Mouse (Mus musculus): Measurements from ENCODE around the gene Ormdl2. TPM values are rescaled to one million over a fixed set of nuclear protein-coding genes. Genes with fewer than 3 reads are reported as not detected.
A peak's percentile ranks its signal among the peaks of the same experiment; 100 is the strongest.

Ormdl2 gene
- polyA plus RNA-seq, 1 experiment from 2014 or later, result 46.1 TPM

DNA sequence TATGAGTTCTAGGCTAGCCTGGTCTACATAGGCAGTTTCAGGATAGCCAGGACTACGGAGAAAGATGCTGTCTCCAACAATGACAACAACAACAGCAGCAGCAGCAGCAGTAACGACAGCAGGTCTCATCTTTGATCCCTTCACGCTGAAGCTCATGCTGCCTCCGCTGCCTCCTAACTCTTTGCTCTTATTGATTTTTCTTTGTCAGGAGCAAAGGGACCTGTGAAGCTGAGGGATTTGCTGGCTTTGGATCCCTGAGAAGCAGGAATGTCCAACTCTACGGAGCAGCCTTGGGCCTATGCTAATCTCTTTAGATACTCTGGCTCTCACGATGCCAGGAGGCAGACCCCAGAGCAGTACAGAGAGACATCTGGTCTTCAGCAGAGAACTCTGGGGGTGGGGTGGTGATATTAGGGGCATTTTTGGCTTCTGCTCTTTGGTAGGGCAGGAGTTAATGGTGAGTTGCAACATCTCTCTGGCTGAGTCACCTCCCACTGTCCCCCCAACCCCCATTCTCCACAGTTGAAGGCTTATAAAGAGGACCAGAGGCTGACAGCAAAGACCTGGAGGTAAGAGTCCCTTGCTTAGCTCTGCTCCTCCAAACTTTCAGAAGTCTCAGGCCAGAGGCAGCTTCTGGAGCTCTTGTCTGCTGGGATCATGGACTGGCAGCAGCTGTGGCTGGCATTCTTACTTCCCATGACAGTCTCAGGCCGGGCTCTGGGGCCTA, 30.9 kb downstream of the Ormdl2 start, which contains the start of gene Mmp19:
Mmp19 (plus strand) TSS at position 513 of the 727 bp plus-strand sequence.
- H3K4me2 ChIP-seq (ENCODE audit: low read length), result peak within 1 kb of the TSS; percentile 11; the same call in 1 of the 2 replicates
- no peak for ATAC-seq (ENCODE audit: insufficient number of reproducible peaks, insufficient read depth, low FRiP score, low read depth)
- no peak within 1 kb of the TSS for H3K9ac ChIP-seq (ENCODE audit: low read length)
- WGBS, result 60% methylated on average over 7 of the region's 7 CpGs
- no peaks in the 10 kb centered on the region for H3K9me3 ChIP-seq (ENCODE audit: control insufficient read depth, low read length)
- H3K27ac ChIP-seq (replicated peaks in 1 of 2; ENCODE audit: control insufficient read depth in 1 of 2, insufficient read depth in 1 of 2, low read depth in 2 of 2, low read length in 2 of 2), result peak within 1 kb of the TSS in 1 of 2 experiments; percentile 3; a peak in 1 of 4 replicates
- H3K4me3 ChIP-seq (ENCODE audit: control insufficient read depth in 1 of 2, insufficient read depth in 1 of 2, low read depth in 1 of 2, low read length in 2 of 2), result no peak within 1 kb of the TSS
- H3K4me1 ChIP-seq (ENCODE audit: control insufficient read depth in 2 of 2, insufficient read depth in 2 of 2, low read length in 2 of 2), result peaks cover 2 to 4% of the 10 kb centered on the region in 2 experiments; a peak in 2 of 4 replicates
- H3K36me3 ChIP-seq (ENCODE audit: control insufficient read depth, insufficient read depth, low read length), result no peaks in the 10 kb centered on the region
- H3K27me3 ChIP-seq (ENCODE audit: control insufficient read depth, insufficient read depth, low read length), result no peaks in the 10 kb centered on the region

DNA sequence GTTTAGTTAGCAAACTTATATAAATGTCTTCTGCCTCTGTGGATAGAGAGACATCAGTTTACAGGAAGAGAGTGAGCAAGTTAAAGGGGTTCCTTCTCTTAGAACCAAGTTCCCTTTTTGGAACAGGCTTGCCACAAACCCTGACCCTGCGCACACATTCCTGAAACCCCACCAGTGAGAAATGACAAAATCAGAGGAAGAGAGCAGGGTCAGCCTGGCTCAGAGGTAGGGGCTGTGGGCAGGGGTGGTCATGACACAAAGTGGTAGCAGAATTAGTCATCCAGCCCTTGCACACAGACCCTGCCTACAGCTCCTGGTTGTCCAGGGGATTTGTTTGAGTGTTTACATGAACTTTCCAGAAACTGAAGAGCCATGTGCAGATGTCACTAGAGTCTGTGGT, 41.2 kb downstream of the Ormdl2 start:
- 79% methylated on average over 1 of the region's 1 CpGs for WGBS
- H3K27me3 ChIP-seq (ENCODE audit: control insufficient read depth, insufficient read depth, low read length), result no peaks in the 10 kb centered on the region
- no peak for ATAC-seq (ENCODE audit: insufficient number of reproducible peaks, insufficient read depth, low FRiP score, low read depth)
- no peaks in the 10 kb centered on the region for H3K36me3 ChIP-seq (ENCODE audit: control insufficient read depth, insufficient read depth, low read length)
- H3K9me3 ChIP-seq (ENCODE audit: control insufficient read depth, low read length), result peaks cover 11% of the 10 kb centered on the region; the same call in 1 of the 2 replicates
- H3K4me1 ChIP-seq (ENCODE audit: control insufficient read depth in 2 of 2, insufficient read depth in 2 of 2, low read length in 2 of 2), result peaks cover 0 to 6% of the 10 kb centered on the region in 2 experiments; a peak in 2 of 4 replicates
- no peak overlapping the region for H3K9ac ChIP-seq (ENCODE audit: low read length)
- H3K27ac ChIP-seq (replicated peaks in 1 of 2; ENCODE audit: control insufficient read depth in 1 of 2, insufficient read depth in 1 of 2, low read depth in 2 of 2, low read length in 2 of 2), result no peak overlapping the region
- no peak overlapping the region for H3K4me3 ChIP-seq (ENCODE audit: control insufficient read depth in 1 of 2, insufficient read depth in 1 of 2, low read depth in 1 of 2, low read length in 2 of 2)
- no peak overlapping the region for H3K4me2 ChIP-seq (ENCODE audit: low read length)

DNA sequence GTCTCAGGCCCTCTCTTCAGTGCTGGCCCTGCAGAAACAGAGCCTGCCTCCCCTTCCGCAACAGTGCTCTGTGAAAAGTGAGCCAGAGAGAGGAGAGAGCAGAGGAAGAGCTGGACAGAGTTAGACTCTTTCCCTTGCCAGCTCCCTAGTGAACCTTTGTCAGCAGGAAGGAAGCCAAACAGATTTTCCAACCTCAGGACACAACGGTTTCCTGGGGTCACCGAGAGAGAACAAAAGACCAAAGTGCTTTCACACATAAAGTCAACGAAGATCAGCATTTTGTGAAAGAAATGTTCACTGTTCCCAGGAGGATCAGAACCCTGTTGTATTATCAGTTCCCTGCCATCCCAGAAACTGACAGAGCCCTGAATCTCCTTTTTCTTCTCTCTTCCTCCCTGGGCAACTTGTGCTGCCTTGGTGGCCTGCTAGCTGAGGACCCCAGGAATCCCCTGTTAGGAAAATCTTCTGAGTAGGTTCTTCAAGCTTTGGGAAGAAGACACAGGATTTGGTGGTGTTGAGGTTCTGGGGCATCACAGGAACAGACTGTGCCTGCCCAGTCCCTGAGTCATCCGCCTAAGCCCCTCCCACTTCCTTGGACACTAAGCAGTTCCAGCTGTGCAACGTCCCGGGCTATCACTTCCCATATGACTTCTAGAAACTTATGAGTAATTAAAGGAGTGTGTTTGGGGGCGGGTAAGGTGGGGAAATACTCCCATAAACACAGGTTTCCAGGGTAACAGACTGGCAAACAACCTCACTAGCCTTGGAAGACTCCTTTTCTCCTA, 42.2 kb downstream of the Ormdl2 start:
- Histone ChIP-seq H3K4me1 (ENCODE audit: control insufficient read depth in 2 of 2, insufficient read depth in 2 of 2, low read length in 2 of 2) (peaks cover 0 to 6% of the 10 kb centered on the region in 2 experiments; a peak in 2 of 4 replicates), H3K9ac (ENCODE audit: low read length) (0 out of 2 replicates have a peak overlapping the region, but pooled peaks have one; percentile 23), H3K4me3 (ENCODE audit: control insufficient read depth in 1 of 2, insufficient read depth in 1 of 2, low read depth in 1 of 2, low read length in 2 of 2) (no peak overlapping the region), H3K9me3 (ENCODE audit: control insufficient read depth, low read length) (peaks cover 6% of the 10 kb centered on the region; the same call in 1 of the 2 replicates), H3K4me2 (ENCODE audit: low read length) (peak overlapping the region; percentile 31; the same call in 1 of the 2 replicates), H3K27ac (replicated peaks in 1 of 2; ENCODE audit: control insufficient read depth in 1 of 2, insufficient read depth in 1 of 2, low read depth in 2 of 2, low read length in 2 of 2) (peak overlapping the region; percentile 91 to 94), H3K27me3 (ENCODE audit: control insufficient read depth, insufficient read depth, low read length) (no peaks in the 10 kb centered on the region), H3K36me3 (ENCODE audit: control insufficient read depth, insufficient read depth, low read length) (no peaks in the 10 kb centered on the region)
- 35% methylated on average over 8 of the region's 8 CpGs for WGBS
- ATAC-seq (ENCODE audit: insufficient number of reproducible peaks, insufficient read depth, low FRiP score, low read depth), result peak; percentile 88

DNA sequence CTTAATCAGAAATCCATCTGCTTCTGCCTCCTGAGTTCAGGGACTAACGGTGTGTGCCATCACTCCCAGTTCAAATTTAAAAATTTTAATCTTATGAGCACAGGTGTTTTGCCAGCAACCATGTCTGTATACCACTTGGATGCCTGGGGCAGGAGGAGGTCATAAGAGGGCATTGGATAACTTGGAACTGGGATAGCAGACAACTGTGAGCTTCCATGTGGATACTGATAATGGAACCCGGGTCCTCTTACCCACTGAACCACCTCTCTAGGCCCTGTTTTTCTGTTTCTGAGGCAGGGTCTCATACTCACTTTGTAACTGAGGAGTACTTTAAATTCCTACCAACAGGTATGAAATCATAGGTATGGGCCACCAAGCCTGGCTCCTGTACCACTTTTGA, 43.0 kb downstream of the Ormdl2 start:
- Histone ChIP-seq H3K27ac (replicated peaks in 1 of 2; ENCODE audit: control insufficient read depth in 1 of 2, insufficient read depth in 1 of 2, low read depth in 2 of 2, low read length in 2 of 2) (peak overlapping the region; percentile 32 to 91; a peak in 3 of 4 replicates), H3K27me3 (ENCODE audit: control insufficient read depth, insufficient read depth, low read length) (no peaks in the 10 kb centered on the region)
- 83% methylated on average over 2 of the region's 2 CpGs for WGBS

DNA sequence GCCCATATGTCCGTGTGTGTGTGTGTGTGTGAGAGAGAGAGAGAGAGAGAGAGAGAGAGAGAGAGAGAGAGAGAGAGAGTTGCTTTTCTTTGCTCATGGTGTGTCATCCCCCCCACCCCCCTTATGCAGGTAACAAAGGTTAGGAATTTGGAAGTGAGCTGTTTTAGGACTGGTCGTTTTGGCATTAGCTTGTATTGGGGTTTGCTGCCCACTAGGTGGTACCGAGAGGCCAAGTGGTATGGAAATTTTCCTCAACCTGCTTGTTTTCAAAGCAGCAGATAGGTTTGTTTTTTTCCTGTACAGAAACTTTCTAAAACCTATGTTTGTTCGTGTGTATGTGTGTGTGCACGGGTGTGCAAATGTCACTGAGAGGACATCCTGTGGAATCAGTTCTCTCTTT, 47.8 kb downstream of the Ormdl2 start:
- Histone ChIP-seq H3K9ac (ENCODE audit: low read length) (no peak overlapping the region), H3K27ac (replicated peaks in 1 of 2; ENCODE audit: control insufficient read depth in 1 of 2, insufficient read depth in 1 of 2, low read depth in 2 of 2, low read length in 2 of 2) (no peak overlapping the region), H3K36me3 (ENCODE audit: control insufficient read depth, insufficient read depth, low read length) (no peaks in the 10 kb centered on the region), H3K4me1 (ENCODE audit: control insufficient read depth in 2 of 2, insufficient read depth in 2 of 2, low read length in 2 of 2) (no peaks in the 10 kb centered on the region), H3K27me3 (ENCODE audit: control insufficient read depth, insufficient read depth, low read length) (no peaks in the 10 kb centered on the region), H3K4me2 (ENCODE audit: low read length) (no peak overlapping the region), H3K9me3 (ENCODE audit: control insufficient read depth, low read length) (no peaks in the 10 kb centered on the region), H3K4me3 (ENCODE audit: control insufficient read depth in 1 of 2, insufficient read depth in 1 of 2, low read depth in 1 of 2, low read length in 2 of 2) (no peak overlapping the region)
- no peak for ATAC-seq (ENCODE audit: insufficient number of reproducible peaks, insufficient read depth, low FRiP score, low read depth)
- WGBS, result 13% methylated on average over 5 of the region's 5 CpGs

More for the DNA sequence above, 43.0 kb downstream of the Ormdl2 start:
- Histone ChIP-seq H3K9me3 (ENCODE audit: control insufficient read depth, low read length) (no peaks in the 10 kb centered on the region), H3K4me1 (ENCODE audit: control insufficient read depth in 2 of 2, insufficient read depth in 2 of 2, low read length in 2 of 2) (peaks cover 0 to 6% of the 10 kb centered on the region in 2 experiments; a peak in 2 of 4 replicates), H3K9ac (ENCODE audit: low read length) (0 out of 2 replicates have a peak overlapping the region, but pooled peaks have one; percentile 23), H3K36me3 (ENCODE audit: control insufficient read depth, insufficient read depth, low read length) (no peaks in the 10 kb centered on the region), H3K4me2 (ENCODE audit: low read length) (no peak overlapping the region), H3K4me3 (ENCODE audit: control insufficient read depth in 1 of 2, insufficient read depth in 1 of 2, low read depth in 1 of 2, low read length in 2 of 2) (no peak overlapping the region)
- no peak for ATAC-seq (ENCODE audit: insufficient number of reproducible peaks, insufficient read depth, low FRiP score, low read depth)

DNA sequence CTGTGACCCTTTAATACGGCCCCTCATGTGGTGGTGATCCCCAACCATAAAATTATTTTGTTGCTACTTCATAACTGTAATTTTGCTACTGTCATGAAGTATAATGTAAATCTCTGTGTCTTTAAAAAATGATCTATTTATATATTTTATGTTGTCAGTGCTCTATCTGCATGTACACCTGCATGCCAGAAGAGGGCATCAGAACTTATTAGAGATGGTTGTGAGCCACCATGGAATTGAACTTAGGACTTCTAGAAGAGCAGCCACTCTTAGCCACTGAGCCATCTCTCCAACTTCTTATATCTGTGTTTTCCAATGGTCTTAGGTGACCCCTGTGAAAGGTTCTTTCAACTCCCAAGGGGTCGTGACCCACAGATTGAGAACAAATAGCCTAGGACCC, 48.5 kb downstream of the Ormdl2 start:
- H3K27ac ChIP-seq (replicated peaks in 1 of 2; ENCODE audit: control insufficient read depth in 1 of 2, insufficient read depth in 1 of 2, low read depth in 2 of 2, low read length in 2 of 2), result no peak overlapping the region
- H3K4me3 ChIP-seq (ENCODE audit: control insufficient read depth in 1 of 2, insufficient read depth in 1 of 2, low read depth in 1 of 2, low read length in 2 of 2), result no peak overlapping the region
- peaks cover 1% of the 10 kb centered on the region; the same call in 1 of the 2 replicates for H3K36me3 ChIP-seq (ENCODE audit: control insufficient read depth, insufficient read depth, low read length)
- no peaks in the 10 kb centered on the region for H3K4me1 ChIP-seq (ENCODE audit: control insufficient read depth in 2 of 2, insufficient read depth in 2 of 2, low read length in 2 of 2)
- WGBS, result 72% methylated on average over 2 of the region's 2 CpGs
- no peak overlapping the region for H3K9ac ChIP-seq (ENCODE audit: low read length)
- no peaks in the 10 kb centered on the region for H3K27me3 ChIP-seq (ENCODE audit: control insufficient read depth, insufficient read depth, low read length)
- no peak for ATAC-seq (ENCODE audit: insufficient number of reproducible peaks, insufficient read depth, low FRiP score, low read depth)
- H3K4me2 ChIP-seq (ENCODE audit: low read length), result no peak overlapping the region
- H3K9me3 ChIP-seq (ENCODE audit: control insufficient read depth, low read length), result no peaks in the 10 kb centered on the region

Data from heart, embryonic 14.5 days (tissue).